Mouse (Mus musculus) ES-E14 (cell line): ENCODE results near the gene Mrc1.

Source experiments
- HCFC1 ChIP-seq: IDR thresholded peaks from 2 replicates; pipeline ENCODE4 v1.6.1; 2012; ENCODE audit warnings: low read length, inconsistent platforms, borderline replicate concordance; ENCODE audit not compliant: insufficient read depth
- MAFK ChIP-seq: IDR thresholded peaks from 2 replicates; pipeline ENCODE4 v1.6.1; 2014; ENCODE audit warnings: mild to moderate bottlenecking, low read depth, low read length, inconsistent platforms; ENCODE audit not compliant: insufficient read depth
- ZC3H11A ChIP-seq: IDR thresholded peaks from 2 replicates; pipeline ENCODE4 v1.6.1; 2012; ENCODE audit warnings: low read depth, mild to moderate bottlenecking, inconsistent platforms, low read length, borderline replicate concordance
- ZNF384 ChIP-seq: IDR thresholded peaks from 2 replicates; pipeline ENCODE4 v1.6.1; 2012; ENCODE audit warnings: low read depth, low read length, inconsistent platforms

DNA sequence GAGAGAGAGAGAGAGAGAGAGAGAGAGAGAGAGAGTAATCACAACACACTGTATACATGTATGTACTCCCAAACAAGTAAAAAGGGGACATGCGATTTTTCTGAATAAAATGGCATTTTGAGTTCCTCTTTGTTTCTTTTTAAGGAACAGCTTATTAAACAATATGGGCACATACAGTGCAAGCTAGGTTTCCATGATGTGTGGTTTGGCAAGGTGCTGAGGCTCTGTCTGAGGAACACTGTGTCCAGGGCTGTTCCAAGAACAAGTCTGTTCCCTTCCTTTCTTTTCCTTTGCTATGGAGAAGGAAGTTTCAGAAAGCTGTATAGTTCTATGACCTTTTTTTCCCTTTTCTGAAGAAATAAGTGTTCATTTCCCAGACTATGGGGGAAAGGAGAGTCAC lies 24.9 kb upstream of the Mrc1 start:
- TF ChIP-seq MAFK (no peak), ZC3H11A (no peak), ZNF384 (no peak), HCFC1 (no peak)
